8 mouse cellular contexts compared by ENCODE assay signal in the genomic region with DNA sequence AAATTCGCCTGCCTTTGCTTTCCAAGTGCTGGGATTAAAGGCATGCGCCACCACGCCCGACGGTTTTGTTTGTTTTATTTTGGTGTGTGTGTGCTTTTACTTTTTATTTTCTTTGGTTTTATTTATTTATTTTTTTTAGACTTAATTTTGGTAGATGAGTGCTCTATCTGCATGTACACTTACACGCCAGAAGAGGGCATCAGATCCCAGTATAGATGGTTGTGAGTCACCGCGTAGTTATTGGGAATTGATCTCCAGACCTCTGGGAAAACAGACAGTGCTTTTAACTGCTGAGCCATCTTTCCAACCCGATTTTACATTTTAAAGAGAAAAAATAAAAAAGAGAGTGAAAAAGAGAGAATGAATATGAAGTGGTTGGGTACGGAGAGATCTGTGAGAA. TPM values are rescaled to one million over a fixed set of nuclear protein-coding genes. Genes with fewer than 3 reads are reported as not detected.
A peak's percentile ranks its signal among the peaks of the same experiment; 100 is the strongest.
DNase-seq lines count a peak whose midpoint lies in the region; ATAC-seq lines count a peak whose summit lies in the region.

No protein-coding gene starts in this region.

- DNase-seq in cerebellum, adult 9-10 months, result peak; percentile 6
- DNase-seq in left cerebral cortex, postnatal 25 days (ENCODE audit: low spot score in 2 of 2), result peak; percentile 2 to 4
- no peak for DNase-seq in left cerebral cortex, postnatal 4 days
- DNase-seq in cerebellum, postnatal 14 days, result peak; percentile 7 to 18
- DNase-seq in lung, postnatal 10 days, result peak; percentile 4
- no peak for DNase-seq in urinary bladder, postnatal 25 days (ENCODE audit: low spot score)
- no peak for DNase-seq in spleen, postnatal 4 days (ENCODE audit: low spot score in 2 of 2)

- no peak for ATAC-seq in cerebellum, adult (ENCODE audit: insufficient number of reproducible peaks, low FRiP score, low TSS enrichment)

- intact Hi-C loops in left cerebral cortex, postnatal 25 days (cut with DNase I), result no loop called here
- intact Hi-C loops in left cerebral cortex, postnatal 4 days (cut with DNase I), result no loop called here

RNA-seq across cellular contexts. Expression of a gene that starts 36.4 kb away (rescaled TPM):
- 10 to 100 TPM; 70.1 to 80.7 TPM for total RNA-seq in left cerebral cortex, postnatal 25 days (2021)
- total RNA-seq in left cerebral cortex, postnatal 4 days (2021), result 10 to 100 TPM; 36.7 to 38.7 TPM

Comparison
In these comparisons a context has a peak if more than half of its experiments do, and no peak if none do; other contexts are left out.
1. DNase-seq: peak in cerebellum, adult 9-10 months (single experiment), left cerebral cortex, postnatal 25 days (2 of 2), cerebellum, postnatal 14 days (2 of 2) and lung, postnatal 10 days (single experiment); none in left cerebral cortex, postnatal 4 days (single experiment), urinary bladder, postnatal 25 days (single experiment) and spleen, postnatal 4 days (0 of 2).